Mouse (Mus musculus) neural tube, embryonic 10.5 days (tissue): Measurements from ENCODE around the gene Galc.
"Not testable (repeated sequence)": the region's sequence is repeated elsewhere in the genome, so short reads cannot be mapped to it uniquely, and the experiment has no call there.

ENCODE experiments used
- DNase-seq: peaks from one replicate; pipeline ENCODE4 v3.0.0-alpha.2; 2017; ENCODE audit warnings: low spot score; ENCODE audit errors: extremely low spot score

Gene Galc

DNA sequence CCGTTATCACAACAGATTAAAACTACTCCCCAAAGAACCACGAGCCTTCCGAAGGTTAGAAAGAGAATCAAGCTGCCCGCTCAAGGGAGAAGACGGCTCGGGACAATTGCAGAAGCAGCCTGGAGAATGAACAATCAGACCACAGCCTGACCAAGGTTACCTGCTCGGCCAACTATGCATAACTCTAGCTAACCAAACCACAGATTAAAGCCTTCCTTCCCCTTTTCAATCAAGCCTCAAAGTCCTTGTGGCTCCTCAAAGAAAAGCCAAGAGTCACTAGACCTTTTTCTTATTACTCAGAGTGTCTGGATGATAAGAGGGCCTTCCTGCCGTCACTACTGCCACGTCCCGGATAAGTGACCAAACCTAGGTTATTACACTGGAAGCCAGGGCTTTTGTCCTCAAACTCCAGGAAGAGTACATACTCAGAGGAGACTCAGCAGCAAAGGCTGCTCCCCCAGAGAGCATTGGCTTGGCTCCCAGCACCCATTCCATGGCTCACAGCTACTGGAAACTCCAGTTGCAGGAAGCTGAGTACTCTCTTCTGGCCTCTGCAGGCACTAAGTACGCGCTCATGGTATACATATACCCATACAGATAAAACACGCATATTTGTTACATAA lies 3.8 kb downstream of the Galc start:
- DNase-seq, result no peak

GRCm38 (mm10) chr12:98252417-98252816 lies 6.8 kb downstream of the Galc start:
- no peak for DNase-seq

- no peak for DNase-seq
Measured at GRCm38 (mm10) chr12:98250327-98250726, 8.9 kb downstream of the Galc start.

GRCm38 (mm10) chr12:98249671-98250070 lies 9.6 kb downstream of the Galc start:
- no peak for DNase-seq

DNA sequence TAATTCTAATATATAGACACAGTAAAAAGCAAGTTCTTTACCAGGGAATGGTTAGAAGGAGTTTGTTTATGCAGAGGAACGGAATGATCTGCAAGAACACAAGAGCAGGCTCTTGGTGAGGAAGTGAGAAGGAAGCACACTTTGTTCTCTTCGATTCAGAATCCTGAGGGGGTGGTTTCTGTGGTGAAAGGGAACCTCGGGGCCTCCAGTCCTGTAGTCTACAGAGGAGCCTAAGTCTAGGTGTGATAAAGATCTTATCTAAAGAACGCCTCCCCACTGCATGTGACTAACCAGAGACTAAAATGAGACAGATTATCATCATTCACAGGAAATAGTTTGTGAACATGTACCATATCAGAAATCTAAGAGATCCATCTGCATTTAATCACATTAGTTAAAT lies 12.4 kb downstream of the Galc start:
- no peak for DNase-seq

GRCm38 (mm10) chr12:98244865-98245264 lies 14.4 kb downstream of the Galc start:
- DNase-seq, result no peak

DNA sequence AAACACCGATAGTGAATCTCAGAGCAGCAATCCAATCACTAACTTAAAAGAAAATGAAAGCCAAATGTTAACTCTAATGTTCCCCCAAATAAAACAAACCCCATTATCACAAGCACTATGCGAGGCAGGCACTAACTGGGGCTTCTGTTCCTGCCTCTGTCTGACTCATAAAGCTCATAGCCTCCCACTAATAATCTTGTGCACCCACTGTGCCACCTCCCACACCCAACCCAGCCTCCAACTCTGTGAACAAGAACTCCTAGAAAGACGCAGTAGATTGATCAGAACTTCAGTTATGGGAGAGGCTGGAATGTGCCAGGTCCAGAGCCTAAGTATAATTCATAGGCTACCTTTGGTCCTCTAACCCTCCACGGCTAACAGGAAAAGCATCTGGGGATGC lies 15.1 kb downstream of the Galc start:
- no peak for DNase-seq

DNA sequence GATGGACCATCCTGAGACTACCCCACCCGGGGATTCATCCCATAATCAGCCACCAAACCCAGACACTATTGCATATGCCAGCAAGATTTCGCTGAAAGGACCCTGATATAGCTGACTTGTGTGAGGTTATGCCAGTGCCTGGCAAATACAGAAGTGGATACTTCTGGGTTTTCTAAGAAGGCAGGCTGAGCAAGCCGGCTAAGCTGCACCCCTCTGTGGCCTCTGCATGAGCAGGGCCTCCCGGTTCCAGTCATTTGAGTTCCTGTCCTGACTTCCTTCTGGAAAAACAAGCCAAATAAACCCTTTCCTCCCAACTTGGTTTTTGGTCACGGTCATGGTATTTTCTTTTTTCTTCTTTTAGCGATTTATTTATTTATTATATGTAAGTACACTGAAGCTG lies 20.8 kb downstream of the Galc start:
- DNase-seq, result not testable (repeated sequence)

- DNase-seq, result no peak
Measured at GRCm38 (mm10) chr12:98227037-98227436, 32.2 kb downstream of the Galc start.

DNA sequence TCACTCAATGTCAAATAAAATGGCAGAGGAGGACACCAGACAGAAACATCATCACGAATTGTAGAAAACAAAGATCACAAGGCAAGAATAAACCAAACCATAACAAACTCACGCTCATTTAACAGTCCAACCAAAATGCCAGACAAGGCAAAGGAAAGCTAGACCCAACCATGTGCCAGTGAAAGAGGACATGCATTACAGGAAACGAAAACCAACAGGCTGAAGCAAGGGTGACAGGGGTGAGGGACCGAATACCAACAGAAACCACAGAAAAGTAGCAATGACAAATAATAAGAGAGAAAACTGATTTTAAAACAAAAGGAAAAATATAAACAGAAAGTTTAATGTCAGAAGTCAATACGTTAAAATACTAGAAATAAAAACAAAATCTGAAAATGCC lies 36.0 kb downstream of the Galc start:
- no peak for DNase-seq

GRCm38 (mm10) chr12:98216432-98216831 lies 42.8 kb downstream of the Galc start:
- no peak for DNase-seq

DNA sequence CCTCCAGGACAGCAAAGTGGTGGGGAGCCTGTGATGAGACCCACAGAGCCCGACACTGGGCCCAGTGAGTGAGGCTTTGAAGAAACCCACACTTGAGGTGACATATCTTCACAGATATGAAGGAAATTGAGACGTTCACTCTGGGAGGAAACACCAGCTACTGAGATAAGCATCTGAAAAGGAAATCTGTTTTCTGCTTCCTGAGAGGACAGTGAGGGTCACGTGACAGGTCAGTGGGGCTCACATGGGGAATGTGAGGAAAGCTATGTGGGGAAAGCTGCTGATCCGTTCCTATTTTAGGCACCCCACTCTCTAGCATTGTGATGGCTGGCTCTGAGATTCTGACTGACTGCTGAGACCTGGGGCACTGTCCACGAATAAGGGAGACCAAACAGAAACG lies 43.7 kb downstream of the Galc start:
- no peak for DNase-seq

DNA sequence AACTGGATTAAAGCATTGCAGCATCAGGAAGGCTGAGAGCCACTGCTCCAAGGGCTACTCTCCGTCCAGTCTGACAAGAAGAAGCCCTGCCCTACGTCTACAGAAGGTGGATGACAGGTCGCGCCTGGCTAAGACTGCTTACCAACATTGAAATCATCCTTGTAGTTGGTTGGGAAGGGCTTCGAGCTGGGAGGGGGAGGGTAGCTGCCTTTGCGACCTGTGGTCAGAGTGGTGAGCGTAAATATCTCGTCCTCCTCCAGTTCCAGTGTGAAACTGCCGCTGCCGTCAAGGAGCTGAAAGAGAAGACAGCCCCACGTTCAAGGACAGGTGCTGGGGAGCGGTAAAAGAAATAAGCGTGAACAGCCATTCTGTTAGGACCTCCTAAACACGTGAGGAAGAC lies 45.1 kb downstream of the Galc start:
- DNase-seq, result no peak

DNA sequence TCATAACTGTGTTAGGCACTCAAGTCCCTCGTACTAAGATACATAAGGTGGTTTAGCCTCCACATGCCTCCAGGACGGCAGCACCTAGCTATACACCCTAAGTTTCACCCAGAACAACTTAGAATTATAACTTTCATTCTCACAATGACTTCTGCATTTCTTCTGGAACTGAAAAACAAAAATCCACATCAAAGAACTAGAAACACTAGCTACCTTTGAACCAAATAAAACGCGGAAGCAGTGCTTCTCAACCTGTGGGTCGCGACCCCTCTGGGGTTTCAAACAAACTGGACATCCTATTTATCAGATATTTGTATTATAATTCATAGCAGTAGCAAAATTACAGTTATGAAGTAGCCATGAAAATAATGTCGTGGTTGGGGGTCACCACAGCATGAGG lies 45.5 kb downstream of the Galc start:
- no peak for DNase-seq

DNA sequence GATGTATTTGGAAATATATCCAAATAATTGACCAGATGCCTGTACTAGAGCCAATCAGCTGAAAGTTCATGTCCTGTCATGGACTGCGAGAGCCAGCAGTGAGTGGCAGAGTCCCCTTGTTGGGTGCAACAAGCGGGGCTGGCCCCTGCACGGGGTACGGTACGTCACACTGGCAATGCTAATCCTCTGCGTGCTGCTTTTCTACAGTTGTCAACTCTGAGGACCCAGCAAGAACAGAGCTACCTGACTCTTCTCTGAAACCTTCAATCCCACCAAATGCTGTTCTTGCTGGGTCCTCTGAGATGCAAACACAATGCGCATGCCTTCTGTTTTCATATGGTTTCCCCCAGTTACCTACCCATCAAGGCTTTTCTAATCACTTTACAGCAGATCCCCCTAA lies 45.9 kb downstream of the Galc start:
- no peak for DNase-seq

GRCm38 (mm10) chr12:98212457-98213175 lies 46.6 kb downstream of the Galc start:
- DNase-seq, result peak; percentile 30

DNA sequence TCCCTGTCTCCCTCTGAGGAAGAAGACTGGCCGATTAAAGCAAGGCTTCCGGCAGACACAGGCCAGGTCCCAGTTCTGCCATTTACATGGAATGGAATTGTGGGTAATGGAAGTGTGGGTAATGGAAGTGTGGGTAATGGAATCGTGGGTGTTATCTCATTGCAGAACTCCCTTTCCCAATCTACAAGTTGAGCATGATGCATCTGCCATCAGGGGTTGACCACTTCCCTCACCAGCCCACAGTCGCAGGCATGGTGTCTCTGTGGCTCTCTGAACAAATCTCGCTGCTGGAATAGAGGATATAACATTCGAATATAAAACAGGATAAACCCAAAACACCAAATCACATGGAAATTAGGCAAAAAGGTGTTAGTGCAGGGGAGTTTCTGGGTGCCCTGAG lies 48.8 kb downstream of the Galc start:
- DNase-seq, result no peak

DNA sequence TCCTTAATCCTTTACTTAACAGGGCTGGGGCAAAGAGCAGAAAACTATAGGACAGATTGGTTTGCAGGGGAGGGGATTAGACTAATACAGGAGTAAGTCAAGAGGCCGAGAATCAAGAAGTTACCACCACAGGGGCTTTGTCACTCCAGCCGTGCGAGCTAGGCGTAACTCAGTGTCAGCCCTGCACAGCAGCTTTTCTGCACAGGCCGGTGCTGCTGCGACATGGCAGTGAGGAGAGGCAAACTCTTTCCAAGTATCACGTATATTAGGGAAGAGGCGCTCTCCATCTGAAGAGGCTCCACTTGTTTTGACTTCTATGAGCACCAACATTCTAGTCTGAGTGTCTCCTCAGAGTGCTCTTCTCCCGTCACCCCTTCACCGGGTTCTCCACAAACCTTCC lies 51.2 kb downstream of the Galc start:
- no peak for DNase-seq

DNA sequence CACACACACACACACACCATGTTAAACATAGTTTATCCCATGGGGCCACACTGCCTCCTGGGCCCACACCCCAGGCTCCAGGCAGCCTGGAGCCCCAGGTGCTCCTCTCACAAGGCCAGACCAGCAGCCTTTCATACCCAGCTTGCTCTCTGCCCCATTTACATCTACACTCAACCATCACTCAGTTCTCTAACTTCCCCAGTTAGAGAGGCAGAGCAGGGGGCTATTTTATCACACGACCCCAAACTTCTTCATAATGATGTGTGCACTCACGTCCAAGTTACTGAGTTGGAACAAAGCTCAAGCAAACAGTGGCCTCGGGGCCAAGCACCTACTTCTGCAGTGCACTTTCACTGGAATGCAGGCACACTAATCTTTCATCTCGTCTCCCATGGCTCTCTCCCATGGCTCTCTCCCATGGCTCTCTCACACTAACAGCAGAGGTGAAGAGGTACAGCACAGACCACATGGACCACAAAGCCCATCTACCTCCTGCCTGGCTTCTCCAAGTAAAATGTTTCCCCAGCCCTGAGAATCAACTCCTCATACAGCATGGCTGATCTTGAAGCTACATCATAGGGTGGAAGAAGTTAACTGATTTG lies 53.7 kb downstream of the Galc start:
- DNase-seq, result no peak

GRCm38 (mm10) chr12:98197401-98197800 lies 61.9 kb downstream of the Galc start:
- no peak for DNase-seq

DNA sequence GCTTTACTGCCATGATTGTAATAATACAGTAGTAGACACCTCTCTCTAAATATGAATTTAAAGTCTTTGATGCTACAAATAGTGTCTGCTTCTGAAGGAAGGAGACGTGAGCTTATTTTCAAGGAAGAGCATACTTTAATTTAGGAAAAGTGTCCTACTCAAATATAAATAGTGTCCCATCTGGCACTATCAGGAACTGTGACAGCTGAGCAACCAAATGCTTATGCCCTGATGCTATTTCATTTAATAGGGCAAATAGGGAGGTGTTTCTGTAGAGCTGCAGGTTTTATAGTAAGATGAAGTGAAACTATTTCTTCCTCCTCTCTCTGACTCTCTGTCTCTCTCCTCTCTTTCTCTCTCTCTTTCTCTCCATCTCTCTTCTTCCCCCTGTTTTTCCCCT lies 69.1 kb downstream of the Galc start:
- DNase-seq, result no peak

GRCm38 (mm10) chr12:98189096-98189495 lies 70.2 kb downstream of the Galc start:
- no peak for DNase-seq
